Mouse (Mus musculus): Measurements from ENCODE around the gene Cd274. TPM values are rescaled to one million over a fixed set of nuclear protein-coding genes. Genes with fewer than 3 reads are reported as not detected.

Gene Cd274
- polyA plus RNA-seq, 2 experiments, result 0.10 to 0.47 TPM

- TF ChIP-seq POLR2A (IDR thresholded peaks at IDR 0.05; ENCODE audit: borderline replicate concordance, extremely low read depth, insufficient read depth, insufficient read length), result no peak
- DNase-seq (ENCODE audit: low spot score) (no peak), ATAC-seq (ENCODE audit: low FRiP score, low read depth) (no peak)
- 91% methylated on average over 2 of the region's 2 CpGs for WGBS
- no peak overlapping the region for H3K9ac ChIP-seq (ENCODE audit: low read depth, low read length, severe bottlenecking)
- no peaks in the 10 kb centered on the region for H3K36me3 ChIP-seq (ENCODE audit: control insufficient read depth, insufficient read depth, low read length)
- H3K4me3 ChIP-seq (replicated peaks; ENCODE audit: low read length), result no peak overlapping the region
- H3K4me2 ChIP-seq (replicated peaks; ENCODE audit: low read depth, low read length, severe bottlenecking), result no peak overlapping the region
- no peaks in the 10 kb centered on the region for H3K4me1 ChIP-seq (ENCODE audit: control insufficient read depth, insufficient read depth, low read length)
- no peaks in the 10 kb centered on the region for H3K9me3 ChIP-seq (ENCODE audit: control insufficient read depth, low read length)
- H3K27me3 ChIP-seq (ENCODE audit: control insufficient read depth, insufficient read depth, low read length), result no peaks in the 10 kb centered on the region
- no peak overlapping the region for H3K27ac ChIP-seq (replicated peaks; ENCODE audit: low read depth, low read length)
Measured at GRCm38 (mm10) chr19:29394721-29395120, 27.5 kb downstream of the Cd274 start.

GRCm38 (mm10) chr19:29396353-29396752 is 29.1 kb downstream of the Cd274 start:
- Histone ChIP-seq H3K9me3 (ENCODE audit: control insufficient read depth, low read length) (no peaks in the 10 kb centered on the region), H3K27ac (replicated peaks; ENCODE audit: low read depth, low read length) (no peak overlapping the region), H3K9ac (ENCODE audit: low read depth, low read length, severe bottlenecking) (no peak overlapping the region), H3K27me3 (ENCODE audit: control insufficient read depth, insufficient read depth, low read length) (no peaks in the 10 kb centered on the region), H3K4me3 (replicated peaks; ENCODE audit: low read length) (no peak overlapping the region), H3K4me2 (replicated peaks; ENCODE audit: low read depth, low read length, severe bottlenecking) (no peak overlapping the region), H3K4me1 (ENCODE audit: control insufficient read depth, insufficient read depth, low read length) (no peaks in the 10 kb centered on the region), H3K36me3 (ENCODE audit: control insufficient read depth, insufficient read depth, low read length) (no peaks in the 10 kb centered on the region)
- no peak for TF ChIP-seq POLR2A (IDR thresholded peaks at IDR 0.05; ENCODE audit: borderline replicate concordance, extremely low read depth, insufficient read depth, insufficient read length)
- no peak for DNase-seq (ENCODE audit: low spot score)
- ATAC-seq (ENCODE audit: low FRiP score, low read depth), result no peak
- WGBS, result 77% methylated on average over 1 of the region's 1 CpGs

GRCm38 (mm10) chr19:29399786-29400185 is 32.5 kb downstream of the Cd274 start:
- WGBS, result 84% methylated on average over 4 of the region's 4 CpGs

GRCm38 (mm10) chr19:29400466-29400865 is 33.2 kb downstream of the Cd274 start:
- no peaks in the 10 kb centered on the region for H3K27me3 ChIP-seq (ENCODE audit: control insufficient read depth, insufficient read depth, low read length)
- DNase-seq (ENCODE audit: low spot score), result no peak
- no peak overlapping the region for H3K4me3 ChIP-seq (replicated peaks; ENCODE audit: low read length)
- H3K27ac ChIP-seq (replicated peaks; ENCODE audit: low read depth, low read length), result no peak overlapping the region
- no peak overlapping the region for H3K9ac ChIP-seq (ENCODE audit: low read depth, low read length, severe bottlenecking)
- H3K9me3 ChIP-seq (ENCODE audit: control insufficient read depth, low read length), result no peaks in the 10 kb centered on the region
- TF ChIP-seq POLR2A (IDR thresholded peaks at IDR 0.05; ENCODE audit: borderline replicate concordance, extremely low read depth, insufficient read depth, insufficient read length), result no peak
- H3K4me2 ChIP-seq (replicated peaks; ENCODE audit: low read depth, low read length, severe bottlenecking), result no peak overlapping the region
- 76% methylated on average over 3 of the region's 3 CpGs for WGBS
- ATAC-seq (ENCODE audit: low FRiP score, low read depth), result no peak
- no peaks in the 10 kb centered on the region for H3K36me3 ChIP-seq (ENCODE audit: control insufficient read depth, insufficient read depth, low read length)
- peaks cover 2% of the 10 kb centered on the region; the same call in 1 of the 2 replicates for H3K4me1 ChIP-seq (ENCODE audit: control insufficient read depth, insufficient read depth, low read length)

More at GRCm38 (mm10) chr19:29399786-29400185, 32.5 kb downstream of the Cd274 start:
- TF ChIP-seq POLR2A (IDR thresholded peaks at IDR 0.05; ENCODE audit: borderline replicate concordance, extremely low read depth, insufficient read depth, insufficient read length), result no peak
- no peaks in the 10 kb centered on the region for H3K9me3 ChIP-seq (ENCODE audit: control insufficient read depth, low read length)
- no peaks in the 10 kb centered on the region for H3K36me3 ChIP-seq (ENCODE audit: control insufficient read depth, insufficient read depth, low read length)
- H3K27ac ChIP-seq (replicated peaks; ENCODE audit: low read depth, low read length), result no peak overlapping the region
- ATAC-seq (ENCODE audit: low FRiP score, low read depth), result no peak
- H3K4me1 ChIP-seq (ENCODE audit: control insufficient read depth, insufficient read depth, low read length), result peaks cover 2% of the 10 kb centered on the region; the same call in 1 of the 2 replicates
- H3K9ac ChIP-seq (ENCODE audit: low read depth, low read length, severe bottlenecking), result no peak overlapping the region
- no peaks in the 10 kb centered on the region for H3K27me3 ChIP-seq (ENCODE audit: control insufficient read depth, insufficient read depth, low read length)
- no peak overlapping the region for H3K4me2 ChIP-seq (replicated peaks; ENCODE audit: low read depth, low read length, severe bottlenecking)
- DNase-seq (ENCODE audit: low spot score), result no peak
- no peak overlapping the region for H3K4me3 ChIP-seq (replicated peaks; ENCODE audit: low read length)

DNA sequence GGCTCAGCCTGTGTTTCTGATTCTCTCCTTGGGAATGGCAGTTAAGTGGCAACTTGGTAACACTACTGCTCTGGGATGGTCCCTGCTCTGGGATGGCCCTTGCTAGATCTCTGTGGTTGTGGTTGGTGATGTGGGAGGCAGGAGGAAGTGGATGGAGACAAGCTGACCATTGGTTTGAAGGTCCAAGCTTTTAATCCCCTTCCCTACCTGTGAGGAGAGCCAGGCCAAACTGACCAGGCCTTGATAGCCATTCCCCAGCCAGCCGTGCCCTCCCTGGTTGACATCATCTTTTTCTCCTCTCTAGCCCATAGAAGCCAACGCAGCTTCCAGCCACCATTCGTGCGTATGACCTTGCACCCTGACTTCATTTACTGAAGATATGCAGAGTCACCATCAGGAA is 35.4 kb downstream of the Cd274 start:
- H3K9ac ChIP-seq (ENCODE audit: low read depth, low read length, severe bottlenecking), result no peak overlapping the region
- WGBS, result 96% methylated on average over 4 of the region's 4 CpGs

GRCm38 (mm10) chr19:29403251-29403650 is 36.0 kb downstream of the Cd274 start:
- no peaks in the 10 kb centered on the region for H3K9me3 ChIP-seq (ENCODE audit: control insufficient read depth, low read length)
- H3K36me3 ChIP-seq (ENCODE audit: control insufficient read depth, insufficient read depth, low read length), result no peaks in the 10 kb centered on the region
- H3K4me2 ChIP-seq (replicated peaks; ENCODE audit: low read depth, low read length, severe bottlenecking), result no peak overlapping the region
- ATAC-seq (ENCODE audit: low FRiP score, low read depth), result no peak
- TF ChIP-seq POLR2A (IDR thresholded peaks at IDR 0.05; ENCODE audit: borderline replicate concordance, extremely low read depth, insufficient read depth, insufficient read length), result no peak
- H3K27ac ChIP-seq (replicated peaks; ENCODE audit: low read depth, low read length), result no peak overlapping the region
- H3K4me1 ChIP-seq (ENCODE audit: control insufficient read depth, insufficient read depth, low read length), result peaks cover 13% of the 10 kb centered on the region
- WGBS, result 75% methylated on average over 4 of the region's 4 CpGs
- H3K9ac ChIP-seq (ENCODE audit: low read depth, low read length, severe bottlenecking), result no peak overlapping the region
- no peak overlapping the region for H3K4me3 ChIP-seq (replicated peaks; ENCODE audit: low read length)
- DNase-seq (ENCODE audit: low spot score), result no peak
- H3K27me3 ChIP-seq (ENCODE audit: control insufficient read depth, insufficient read depth, low read length), result no peaks in the 10 kb centered on the region

More for the DNA sequence above, 35.4 kb downstream of the Cd274 start:
- H3K4me1 ChIP-seq (ENCODE audit: control insufficient read depth, insufficient read depth, low read length), result peaks cover 10% of the 10 kb centered on the region
- H3K4me2 ChIP-seq (replicated peaks; ENCODE audit: low read depth, low read length, severe bottlenecking), result no peak overlapping the region
- no peaks in the 10 kb centered on the region for H3K27me3 ChIP-seq (ENCODE audit: control insufficient read depth, insufficient read depth, low read length)
- H3K9me3 ChIP-seq (ENCODE audit: control insufficient read depth, low read length), result no peaks in the 10 kb centered on the region
- no peak overlapping the region for H3K27ac ChIP-seq (replicated peaks; ENCODE audit: low read depth, low read length)
- TF ChIP-seq POLR2A (IDR thresholded peaks at IDR 0.05; ENCODE audit: borderline replicate concordance, extremely low read depth, insufficient read depth, insufficient read length), result no peak
- DNase-seq (ENCODE audit: low spot score), result no peak
- ATAC-seq (ENCODE audit: low FRiP score, low read depth), result no peak
- no peak overlapping the region for H3K4me3 ChIP-seq (replicated peaks; ENCODE audit: low read length)
- no peaks in the 10 kb centered on the region for H3K36me3 ChIP-seq (ENCODE audit: control insufficient read depth, insufficient read depth, low read length)

Measured in limb, embryonic 14.5 days (tissue).